Mouse (Mus musculus) kidney, adult 11 months (tissue): Measurements from ENCODE around the gene Cd44.

Experiments
- DNase-seq: peaks from one replicate; pipeline ENCODE4 v3.0.0; 2022

Cd44 gene

DNA sequence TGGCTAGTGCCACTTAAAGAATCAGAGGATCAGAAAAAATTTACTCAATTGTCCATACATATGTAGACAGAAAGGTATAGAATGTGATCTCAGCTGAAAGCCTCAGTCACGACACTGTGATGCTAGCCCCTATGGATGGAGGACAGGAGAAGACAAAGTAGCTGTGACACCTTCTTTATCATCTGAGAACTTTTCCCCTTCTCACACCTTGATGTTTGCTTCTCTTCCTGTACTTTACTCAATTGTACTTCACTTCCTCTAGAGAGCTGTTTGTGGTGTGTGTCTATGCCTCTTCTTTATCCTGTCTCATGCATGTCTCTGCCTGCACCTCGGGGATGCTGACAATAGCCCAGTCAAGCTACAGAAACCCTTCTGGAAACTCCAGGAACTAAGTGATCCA, 11.5 kb upstream of the Cd44 start:
- no peak for DNase-seq

- no peak for DNase-seq
Observed at GRCm38 (mm10) chr2:102912469-102912868, 11.0 kb upstream of the Cd44 start.

- no peak for DNase-seq
Observed at GRCm38 (mm10) chr2:102909403-102909802, 7.9 kb upstream of the Cd44 start.

DNA sequence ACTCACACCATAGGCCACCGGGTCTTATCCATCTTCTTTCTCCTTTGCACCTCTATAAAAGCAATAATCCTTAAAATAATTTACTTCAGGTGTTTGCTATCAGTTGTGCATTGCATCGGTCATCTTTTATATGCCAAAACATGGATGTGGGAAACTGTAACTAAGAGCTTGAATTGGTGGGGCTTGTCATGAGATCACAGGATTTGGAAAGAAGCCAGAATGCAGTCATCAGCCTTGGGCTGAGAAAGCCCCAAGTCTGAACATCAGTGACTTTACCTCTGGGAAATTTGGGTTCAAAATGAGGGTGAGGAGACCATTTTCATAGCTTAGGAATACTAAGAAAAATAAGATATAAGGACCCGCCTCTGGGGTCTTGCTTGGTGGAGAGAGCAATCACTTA, 4.1 kb upstream of the Cd44 start:
- no peak for DNase-seq

DNA sequence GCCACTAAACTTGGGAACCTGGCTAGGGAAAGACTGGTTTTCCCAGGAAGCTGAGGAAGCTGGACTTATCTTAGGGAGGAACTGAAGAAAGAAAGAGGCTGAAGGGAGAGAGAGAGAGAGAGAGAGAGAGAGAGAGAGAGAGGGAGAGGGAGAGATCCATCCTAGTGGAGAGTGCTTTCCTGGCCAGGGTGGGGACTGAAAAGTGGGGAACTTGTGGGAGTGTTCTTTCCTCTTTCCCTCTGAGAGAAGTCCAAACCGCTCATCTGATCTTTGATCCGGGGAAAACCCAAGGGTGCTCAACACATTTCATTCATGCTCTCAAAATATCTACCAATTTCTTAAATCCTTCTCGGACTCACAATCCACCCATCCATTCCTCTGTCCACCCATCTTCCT, 361 bp upstream of the Cd44 start:
- no peak for DNase-seq

DNA sequence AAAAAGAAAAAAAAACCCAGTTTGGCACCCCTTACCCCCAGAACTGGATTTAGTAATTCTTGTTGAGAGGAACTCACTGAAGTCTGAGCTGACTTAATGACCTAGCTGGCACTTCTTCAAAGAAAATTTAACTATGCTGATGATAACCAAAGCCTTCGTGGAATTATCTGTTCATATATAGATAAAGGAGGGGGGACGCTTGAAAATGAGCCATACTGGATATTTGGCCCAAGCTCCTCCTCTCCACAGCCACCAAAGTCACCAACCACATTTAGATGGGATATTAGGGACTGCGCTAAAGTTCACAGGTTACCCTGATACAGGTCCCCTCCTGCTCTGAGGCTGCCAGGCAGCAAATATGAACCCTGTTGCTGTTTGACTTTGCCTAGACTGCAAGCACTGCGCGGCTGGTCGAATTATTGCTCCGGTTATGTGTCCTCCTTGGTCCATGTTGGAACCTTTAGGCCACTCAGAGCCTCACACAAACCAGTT, 1.2 kb downstream of the Cd44 start:
- no peak for DNase-seq

GRCm38 (mm10) chr2:102899238-102899637, 2.2 kb downstream of the Cd44 start:
- no peak for DNase-seq

DNA sequence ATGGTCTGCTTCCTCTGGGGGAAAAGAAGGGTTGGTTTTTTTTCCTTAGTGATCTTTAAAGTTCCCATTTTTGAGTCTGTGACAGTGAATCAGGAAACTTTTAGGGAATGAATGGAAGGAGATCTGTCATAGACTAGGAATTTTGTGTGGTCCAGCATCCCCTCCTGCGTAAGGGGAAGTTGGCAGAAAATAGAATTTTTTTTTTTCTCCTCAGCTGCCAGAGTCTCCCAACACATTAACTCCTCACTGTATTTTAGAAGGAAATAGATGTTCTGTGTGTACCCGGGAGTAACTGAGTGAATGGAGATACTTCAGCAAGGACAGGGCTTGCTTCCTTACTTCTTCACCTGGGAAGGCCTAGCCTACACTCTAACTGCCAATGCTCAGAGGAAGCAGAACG, 2.9 kb downstream of the Cd44 start:
- DNase-seq = no peak

- no peak for DNase-seq
Observed at GRCm38 (mm10) chr2:102896154-102896553, 5.3 kb downstream of the Cd44 start.

DNA sequence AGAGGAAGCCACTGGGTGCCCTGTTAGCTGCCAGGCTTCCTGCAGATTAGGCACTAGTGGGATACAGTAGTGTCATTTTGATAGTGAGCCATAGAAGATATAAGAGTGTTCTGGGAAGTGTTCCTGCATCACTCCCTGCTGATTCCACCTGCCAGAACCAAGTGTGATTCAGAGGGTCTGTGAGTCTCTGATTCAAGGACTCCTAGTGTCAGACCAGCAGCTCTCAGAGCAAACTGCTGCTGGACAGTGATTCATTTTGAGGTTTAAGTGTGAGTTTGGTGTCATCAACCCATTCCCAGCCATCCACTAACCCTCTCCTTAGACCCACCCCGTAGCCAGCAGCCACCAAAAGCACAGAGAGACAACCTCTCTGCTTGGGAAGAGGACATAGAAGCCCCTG, 6.3 kb downstream of the Cd44 start:
- no peak for DNase-seq

DNA sequence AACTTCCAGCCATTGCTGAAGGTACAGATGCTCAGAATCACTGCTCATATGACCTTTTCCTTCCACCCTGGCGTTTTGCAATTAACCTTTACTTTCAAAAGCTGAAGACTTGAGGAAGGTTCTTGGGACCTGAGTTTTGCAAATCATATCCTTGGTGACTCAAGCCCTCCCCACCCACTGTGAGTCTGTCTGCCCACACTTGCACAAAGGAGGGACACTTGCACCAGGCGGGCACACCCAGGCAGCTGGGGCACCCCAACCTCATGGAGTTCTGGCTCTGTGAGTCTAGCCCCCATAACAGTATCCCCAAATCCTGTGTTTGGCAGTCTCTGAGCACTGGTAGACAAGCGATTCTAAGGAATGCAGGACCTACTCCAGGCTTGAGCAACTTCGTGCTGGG, 6.7 kb downstream of the Cd44 start:
- no peak for DNase-seq

GRCm38 (mm10) chr2:102888688-102889225, 12.7 kb downstream of the Cd44 start:
- no peak for DNase-seq

DNA sequence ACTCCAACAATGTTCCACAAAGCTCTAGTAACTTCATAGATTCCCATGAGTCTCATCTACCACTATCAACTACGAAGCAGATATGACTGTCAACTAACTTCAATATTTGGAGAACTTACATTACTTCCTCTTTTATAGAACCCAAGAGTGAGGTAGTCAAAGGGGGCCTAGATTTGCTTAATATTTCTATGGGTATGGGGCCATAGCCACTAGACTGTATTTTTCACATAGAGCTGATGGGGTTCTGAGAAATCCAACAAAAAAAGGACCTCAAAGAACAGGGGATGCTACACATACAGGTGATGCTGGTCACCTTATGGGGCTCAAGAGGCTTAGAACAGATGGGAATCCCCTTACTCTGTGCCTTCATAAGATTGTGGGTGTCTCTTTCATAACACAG, 14.3 kb downstream of the Cd44 start:
- no peak for DNase-seq

DNA sequence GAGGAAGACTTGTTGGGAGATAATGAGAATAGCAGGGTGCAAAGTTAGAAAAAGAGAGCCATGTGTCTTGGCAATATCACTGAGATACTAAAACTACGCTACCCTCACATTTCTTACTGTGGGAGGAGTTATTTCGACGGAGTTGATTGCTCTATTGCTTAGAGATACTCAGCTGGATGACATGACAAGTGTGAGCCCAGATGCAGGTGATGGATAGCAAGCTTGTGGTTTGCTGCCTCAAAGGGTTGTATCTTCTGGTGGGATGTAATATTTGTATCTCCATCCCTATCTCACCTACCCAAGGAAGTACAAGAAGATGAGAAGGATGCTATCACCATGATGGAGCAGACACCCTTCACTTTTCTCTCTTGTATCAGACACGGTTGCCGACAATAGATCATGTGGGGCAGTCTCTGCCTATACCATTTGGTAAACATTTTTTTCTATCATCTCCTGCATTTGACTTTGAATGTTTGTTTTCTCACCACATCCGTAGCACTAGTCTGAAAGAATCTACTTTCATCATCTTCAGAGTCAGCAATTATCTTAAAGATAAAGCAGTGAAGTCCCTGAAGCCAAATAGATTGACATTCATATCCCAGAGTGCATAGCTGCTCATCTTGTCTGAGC, 15.0 kb downstream of the Cd44 start:
- DNase-seq = no peak

DNA sequence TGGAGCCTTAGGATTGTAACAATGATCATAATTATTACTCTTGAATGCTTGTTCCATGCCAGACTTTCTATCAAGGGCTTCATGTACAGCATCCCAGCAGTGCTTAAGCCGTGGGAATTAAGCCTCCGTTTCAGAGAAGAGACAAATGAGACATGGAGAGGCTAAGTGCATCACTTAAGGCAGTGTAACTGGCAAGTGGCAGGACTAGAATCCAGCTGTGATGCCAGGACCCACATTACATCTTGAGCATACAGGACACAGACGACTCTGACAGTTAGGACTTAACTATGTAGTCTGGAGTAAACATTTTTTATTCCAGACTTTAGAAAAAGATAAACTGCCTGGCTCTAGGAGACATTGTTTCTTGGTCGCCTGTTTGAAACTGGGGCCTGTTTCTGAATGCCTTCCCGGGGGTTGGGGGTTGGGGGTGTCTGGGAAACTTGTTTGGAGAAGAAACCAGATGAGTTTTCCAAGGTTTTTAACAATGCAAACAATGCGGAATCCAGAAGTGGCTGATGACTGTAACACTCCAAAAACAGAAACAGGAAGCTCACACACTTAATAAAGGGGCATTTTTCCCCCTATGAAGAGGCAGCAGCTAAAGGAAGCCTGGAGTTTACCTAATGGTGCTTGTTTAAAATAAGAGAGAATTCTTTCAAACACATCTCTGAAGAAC, 18.7 kb downstream of the Cd44 start:
- DNase-seq = no peak

DNA sequence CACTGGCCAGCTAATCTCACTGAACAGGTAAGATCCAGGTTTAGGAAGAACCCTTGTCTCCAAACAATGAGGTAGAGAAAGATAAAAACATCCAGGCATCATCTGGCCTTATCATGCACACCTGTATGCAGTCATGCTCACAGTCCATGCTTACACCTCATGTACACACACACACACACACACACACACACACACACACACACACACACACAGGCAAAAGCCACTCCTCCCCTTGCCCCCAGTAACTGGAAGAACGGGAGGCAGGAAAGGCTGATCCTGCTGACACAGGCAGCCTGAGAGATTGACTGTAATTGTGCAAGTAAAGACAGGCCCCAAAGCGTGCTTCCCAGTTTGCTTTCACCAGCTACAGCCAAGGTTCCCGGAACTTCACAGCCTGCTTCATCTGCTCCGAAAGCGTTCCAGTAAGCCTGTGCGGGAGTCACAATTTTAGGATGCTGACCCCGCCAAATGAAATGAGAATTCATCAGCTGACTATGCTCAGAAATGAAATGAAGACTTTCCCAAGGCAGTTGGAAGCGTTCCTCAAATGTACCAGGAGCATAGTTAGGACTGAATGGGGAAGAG, 19.4 kb downstream of the Cd44 start:
- no peak for DNase-seq

GRCm38 (mm10) chr2:102878513-102878912, 23.0 kb downstream of the Cd44 start:
- no peak for DNase-seq

DNA sequence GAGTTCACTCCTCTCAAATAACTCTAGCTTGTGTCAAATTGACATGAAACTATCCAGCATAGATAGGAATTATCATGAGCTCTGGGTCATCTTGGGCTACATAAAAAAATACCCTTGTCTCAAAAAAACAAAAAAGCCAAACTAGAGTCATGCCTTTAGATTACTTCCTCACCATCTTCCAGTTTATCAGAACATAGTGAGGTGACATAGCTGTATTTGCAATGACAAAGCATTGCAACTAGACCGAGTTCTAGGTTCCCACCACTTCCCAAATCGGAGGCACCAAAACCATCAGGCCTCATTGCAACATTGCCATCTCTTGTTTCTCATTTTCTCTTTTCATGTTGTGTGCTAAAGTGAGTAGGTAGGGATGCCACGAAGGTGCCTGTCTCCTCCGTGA, 24.0 kb downstream of the Cd44 start:
- DNase-seq = no peak

GRCm38 (mm10) chr2:102876141-102876540, 25.3 kb downstream of the Cd44 start:
- DNase-seq = no peak

DNA sequence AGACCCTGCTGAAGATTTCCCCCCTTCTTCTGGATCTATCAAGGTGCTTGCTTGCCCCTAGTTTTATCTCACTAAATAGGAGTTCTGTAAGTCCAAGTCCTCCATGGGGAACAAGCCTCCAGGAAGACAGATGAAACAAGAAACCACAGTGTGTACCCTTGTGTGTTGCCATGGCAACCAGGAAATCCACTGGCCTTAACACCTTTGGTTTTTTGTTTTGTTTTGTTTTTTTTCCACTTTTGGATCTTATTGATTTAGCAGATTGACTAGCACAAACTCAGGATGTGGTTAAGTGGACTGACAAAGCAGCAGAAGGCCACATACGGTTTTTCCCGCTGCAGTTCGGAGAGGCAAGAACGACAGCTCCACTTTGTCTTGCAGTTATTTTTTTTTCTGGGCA, 27.6 kb downstream of the Cd44 start:
- DNase-seq = no peak

- no peak for DNase-seq
Observed at GRCm38 (mm10) chr2:102873194-102873593, 28.3 kb downstream of the Cd44 start.

DNA sequence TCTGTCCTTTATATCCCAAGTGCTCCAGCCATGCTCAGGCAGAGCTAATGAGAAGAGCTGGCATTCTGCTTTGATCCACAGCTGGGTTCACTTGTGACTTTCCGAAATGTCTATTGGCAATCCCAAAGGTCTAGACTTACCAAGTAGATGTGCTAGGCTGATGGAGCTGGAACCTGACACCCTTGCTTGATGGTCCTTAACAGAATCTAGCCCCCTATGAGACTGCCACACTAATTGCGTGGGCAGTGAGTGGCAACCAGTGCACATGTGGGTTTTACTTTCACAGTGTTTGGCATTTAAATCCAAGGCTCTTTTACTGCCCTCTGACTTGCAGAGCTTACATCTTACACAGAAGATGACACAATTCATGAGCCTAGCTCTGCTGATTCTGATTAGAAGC, 29.0 kb downstream of the Cd44 start:
- no peak for DNase-seq

GRCm38 (mm10) chr2:102868444-102868843, 33.0 kb downstream of the Cd44 start:
- no peak for DNase-seq

GRCm38 (mm10) chr2:102867396-102868088, 33.9 kb downstream of the Cd44 start:
- DNase-seq = no peak
